Mouse (Mus musculus): ENCODE measurements around the gene Trp53rka. TPM values are rescaled to one million over a fixed set of nuclear protein-coding genes. Genes with fewer than 3 reads are reported as not detected.

The Trp53rka gene
- 25.9 and 29.9 TPM in 2 replicates for polyA plus RNA-seq (2012)

DNA sequence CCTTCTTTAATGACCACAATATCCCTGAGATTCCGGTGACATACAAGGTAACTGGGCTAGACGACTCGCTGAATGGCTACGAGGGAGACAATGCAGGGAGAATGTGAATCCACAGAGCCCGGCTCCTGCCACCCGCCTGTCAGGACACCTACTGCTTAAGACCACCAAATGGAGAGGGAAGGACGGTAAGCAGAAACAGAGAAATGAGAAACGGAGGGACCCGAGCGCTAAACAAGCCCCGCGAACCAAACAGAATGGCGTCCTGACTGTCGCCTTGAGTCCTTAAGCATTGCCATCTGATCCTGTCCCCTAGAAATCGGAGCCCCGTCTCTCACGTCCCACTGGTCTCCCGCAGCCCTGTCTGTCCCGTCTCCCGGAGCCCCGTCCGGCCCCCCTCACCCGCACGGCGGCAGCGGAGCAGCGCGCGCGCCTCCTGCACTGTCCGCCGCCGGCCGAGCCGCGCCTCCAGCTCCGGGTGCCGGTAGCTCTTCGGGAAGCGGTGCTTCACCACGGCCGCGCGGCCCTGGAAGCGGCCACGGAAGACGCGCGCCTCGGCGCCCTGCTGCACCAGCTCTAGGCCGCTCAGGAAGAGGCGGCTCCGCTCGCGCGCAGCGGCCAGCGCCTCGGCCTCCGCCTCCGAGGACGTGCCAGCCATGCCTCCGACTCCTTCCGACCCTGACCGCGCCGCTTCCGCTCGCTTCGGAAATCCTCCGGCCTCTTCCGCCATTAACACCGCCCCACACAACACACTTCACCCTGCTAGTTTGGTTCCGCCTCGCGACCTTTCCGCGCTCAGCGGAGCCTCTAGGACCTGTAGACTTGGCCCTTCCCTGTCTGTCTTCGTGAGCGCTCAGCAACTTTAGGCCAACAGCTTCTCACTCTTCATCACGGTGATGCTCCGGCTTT is at the start of gene Trp53rka:
Trp53rka (minus strand) TSS at position 677 of the 906 bp plus-strand sequence.

GRCm38 (mm10) chr2:165503259-165504203 is 10.4 kb upstream of the Trp53rka start, which contains the start of gene Slc2a10:
Slc2a10 (plus strand) TSS chr2:165503787.

DNA sequence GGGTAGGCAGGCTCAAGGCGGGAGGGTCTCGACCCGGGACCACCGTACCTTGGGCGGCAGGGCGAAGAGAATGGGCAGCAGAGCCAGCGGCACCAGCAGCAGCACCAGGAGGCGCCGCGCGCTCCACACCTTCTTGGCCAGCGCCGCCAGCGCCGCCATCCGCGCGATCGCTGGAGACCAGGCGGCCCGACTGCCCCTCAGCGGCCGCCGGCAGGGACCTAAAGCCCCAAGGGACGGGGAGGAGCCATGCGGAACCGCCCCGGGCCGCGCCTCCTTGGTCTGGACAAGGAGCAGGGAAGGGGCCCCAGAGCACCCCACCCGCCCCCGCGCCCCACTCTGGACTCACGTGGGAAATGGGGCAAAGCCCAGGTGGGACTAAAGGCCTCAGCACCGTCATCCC is 20.1 kb downstream of the Trp53rka start, which contains the start of gene Slc13a3:
Slc13a3 (minus strand) TSS at position 228 of the 400 bp plus-strand sequence.

Other genes with a start within 250 kb of the Trp53rka start
- 151 and 201 TPM in 2 replicates for gene Slc35c2, start 205.5 kb downstream of the Trp53rka start, polyA plus RNA-seq (2012)
- 28.1 and 31.4 TPM in 2 replicates for gene Elmo2, start 166.8 kb downstream of the Trp53rka start, polyA plus RNA-seq (2012)
- gene Zfp663, start 124.6 kb downstream of the Trp53rka start, polyA plus RNA-seq (2012): not detected in 2 replicates
- gene Zfp334, start 105.1 kb downstream of the Trp53rka start, polyA plus RNA-seq (2012): not detected in 2 replicates
- gene Ocstamp, start 92.9 kb downstream of the Trp53rka start, polyA plus RNA-seq (2012): 0.03 and 0.04 TPM in 2 replicates
- gene Slc13a3, start 20.1 kb downstream of the Trp53rka start, polyA plus RNA-seq (2012): 0.16 and 0.27 TPM in 2 replicates
- 0.03 and 0.18 TPM in 2 replicates for gene Slc2a10, start 10.5 kb upstream of the Trp53rka start, polyA plus RNA-seq (2012)
- 4.6 and 8.3 TPM in 2 replicates for gene Eya2, start 101.7 kb upstream of the Trp53rka start, polyA plus RNA-seq (2012)